Comparison of ENCODE assay signal across 19 mouse cellular contexts in genomic region chr15:22344321-22344720, GRCm38 (mm10).
"Had no signal": no experiment of that assay in that cellular context is flagged by ENCODE, and none has a peak within 500 bp of the region (broad histone marks: within the 10 kb centered on the region; RNA-seq: fewer than 3 reads in every experiment).

No protein-coding gene starts in this region.

- H3K9ac ChIP-seq: limb, embryonic 13.5 days; liver, embryonic 12.5 days; liver, embryonic 15.5 days; lung, embryonic 15.5 days; stomach, embryonic 15.5 days had no signal

- H3K4me3 ChIP-seq: limb, embryonic 10.5 days; limb, embryonic 13.5 days; liver, embryonic 12.5 days; liver, embryonic 15.5 days; lung, embryonic 15.5 days; megakaryocyte, embryonic 14.5 days; midbrain, embryonic 10.5 days; stomach, embryonic 15.5 days had no signal

- H3K4me1 ChIP-seq: limb, embryonic 10.5 days; limb, embryonic 13.5 days; liver, embryonic 12.5 days; liver, embryonic 15.5 days; lung, embryonic 15.5 days; megakaryocyte, embryonic 14.5 days; midbrain, embryonic 10.5 days; stomach, embryonic 15.5 days had no signal

- H3K27ac ChIP-seq: limb, embryonic 10.5 days; limb, embryonic 13.5 days; liver, embryonic 12.5 days; liver, embryonic 15.5 days; lung, embryonic 15.5 days; midbrain, embryonic 10.5 days; stomach, embryonic 15.5 days had no signal

- H3K9me3 ChIP-seq: limb, embryonic 10.5 days; liver, embryonic 12.5 days; liver, embryonic 15.5 days; lung, embryonic 15.5 days; megakaryocyte, embryonic 14.5 days; midbrain, embryonic 10.5 days; stomach, embryonic 15.5 days had no signal

- DNase-seq: kidney, adult 9 months; kidney, postnatal 14 days; kidney, postnatal 4 days; liver; lung, adult 18-20 months; lung, postnatal 10 days; lung, postnatal 36 days; right cerebral cortex, postnatal 25 days; spleen, adult 18-20 months; thymus, adult 18-20 months; thymus, postnatal 36 days had no signal

- H3K27me3 ChIP-seq: limb, embryonic 13.5 days; liver, embryonic 12.5 days; liver, embryonic 15.5 days; lung, embryonic 15.5 days; megakaryocyte, embryonic 14.5 days; stomach, embryonic 15.5 days had no signal

- H3K4me2 ChIP-seq: limb, embryonic 13.5 days; liver, embryonic 12.5 days; liver, embryonic 15.5 days; lung, embryonic 15.5 days; stomach, embryonic 15.5 days had no signal

- ATAC-seq: liver, embryonic 12.5 days had no signal

- H3K36me3 ChIP-seq: limb, embryonic 10.5 days; limb, embryonic 13.5 days; liver, embryonic 12.5 days; liver, embryonic 15.5 days; lung, embryonic 15.5 days; midbrain, embryonic 10.5 days; stomach, embryonic 15.5 days had no signal
